Mouse (Mus musculus) olfactory bulb, adult 2 months (tissue): Measurements from ENCODE around the gene Dnmt3l.

ENCODE experiments used
- CTCF ChIP-seq: fragments of 200-500 bp; IDR thresholded peaks from 2 replicates; pipeline ENCODE4 v1.5.1; 2012; ENCODE audit warnings: low read depth, mild to moderate bottlenecking, low read length, moderate library complexity; ENCODE audit not compliant: insufficient read depth
- POLR2A ChIP-seq: fragments of 200-500 bp; IDR thresholded peaks from 2 replicates; pipeline ENCODE4 v1.6.1; 2012; ENCODE audit warnings: mild to moderate bottlenecking, low read depth, low read length, moderate library complexity; ENCODE audit not compliant: insufficient read depth

- TF ChIP-seq CTCF (no peak), POLR2A (no peak)
These were observed 22.5 kb upstream of the Dnmt3l start for GRCm38 (mm10) chr10:78019291-78019690.
